Mouse (Mus musculus) left cerebral cortex, postnatal 4 days (tissue): ENCODE measurements at regions not wholly inside any gene's neighbourhood (a gene's known extent, or its start where the extent isn't known, plus 50 kb on each side); places are given as distances from the start of the nearest gene placed in this dataset.
"Not testable (repeated sequence)": the region's sequence is repeated elsewhere in the genome, so short reads cannot be mapped to it uniquely, and the experiment has no call there.

Experiments
- DNase-seq: peaks from one replicate; pipeline ENCODE4 v3.0.0-alpha.2; 2022
- intact Hi-C: fragments of 180-260 bp; cut with DNase I; formaldehyde crosslinking; loops from one replicate; pipeline ENCODE4 v1.15.1; 2025

DNA sequence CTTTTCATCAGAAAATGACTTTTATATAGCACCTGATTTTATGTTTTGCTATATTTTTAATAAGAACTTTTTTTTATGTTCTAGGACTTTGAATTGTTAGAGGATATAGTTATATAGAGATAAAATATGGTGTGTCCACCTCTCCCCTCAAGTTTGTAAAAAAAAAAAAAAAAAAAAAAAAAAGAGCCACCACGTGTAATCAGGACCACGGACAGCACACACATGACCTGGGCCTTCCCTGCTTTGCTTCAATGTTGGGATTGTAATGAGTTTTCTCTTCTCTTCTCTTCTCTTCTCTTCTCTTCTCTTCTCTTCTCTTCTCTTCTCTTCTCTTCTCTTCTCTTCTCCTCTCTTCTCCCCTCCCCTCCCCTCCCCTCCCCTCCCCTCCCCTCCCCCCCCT, 78.5 kb downstream of the 1700010I14Rik start:
- intact Hi-C loops, DNase-seq: not testable (repeated sequence)

DNA sequence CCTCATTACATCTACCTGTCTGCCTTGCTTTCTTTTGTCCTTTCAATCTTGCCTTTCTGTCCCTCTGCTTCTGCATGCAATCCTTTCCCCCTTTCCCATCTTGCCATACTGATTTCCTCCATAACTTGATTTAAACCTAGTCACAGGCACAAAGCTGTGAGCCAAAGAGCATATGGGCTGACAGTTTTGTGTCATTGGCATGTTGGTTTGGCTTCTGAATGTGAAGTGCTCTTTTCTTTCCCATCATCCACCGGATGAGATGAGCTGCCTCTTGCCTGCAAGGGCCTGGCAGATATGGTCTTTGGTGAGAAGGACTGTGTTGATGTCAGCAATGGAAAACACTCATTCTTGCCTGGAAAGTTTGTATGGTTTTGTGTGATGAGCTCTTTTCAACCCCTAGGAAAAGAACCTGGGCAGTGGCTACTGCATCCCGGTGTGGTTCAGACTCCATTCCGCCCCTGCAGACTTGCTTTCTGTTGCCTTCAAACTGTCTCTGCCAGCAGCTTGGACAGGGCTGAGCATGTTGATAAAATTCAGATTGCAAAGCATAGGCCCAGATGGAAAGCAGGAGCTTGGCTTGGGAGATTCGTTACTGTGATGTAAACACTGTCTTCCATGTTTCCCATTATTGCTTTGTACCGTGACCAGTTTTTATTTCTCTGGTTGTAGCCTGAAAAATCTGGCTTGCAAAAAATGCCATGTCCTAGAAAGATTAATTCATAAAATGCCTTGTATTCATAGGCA, 80.9 kb downstream of the 1700010I14Rik start:
- DNase-seq: no peak
- intact Hi-C loops: no loop called here

DNA sequence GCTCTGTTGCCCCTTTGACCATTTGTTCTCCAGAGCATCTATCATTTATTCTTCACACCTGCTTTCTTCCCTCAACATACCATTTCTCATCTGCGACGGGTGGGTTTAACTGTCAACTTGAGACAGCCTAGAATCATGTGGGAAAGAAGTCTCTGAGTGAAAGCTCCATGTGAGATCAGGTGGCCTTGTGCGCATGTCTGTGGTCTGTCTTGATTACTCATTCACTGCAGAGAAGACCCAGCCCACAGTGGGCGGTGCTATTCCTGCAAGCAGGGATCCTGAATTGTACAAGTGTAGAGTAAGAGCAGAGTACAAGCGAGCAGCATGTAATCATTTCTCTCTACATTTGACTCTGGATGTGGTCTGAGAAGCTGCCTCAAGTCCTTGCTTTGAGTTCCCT, 95.5 kb downstream of the 1700010I14Rik start:
- DNase-seq: no peak
- intact Hi-C loops: no loop called here

DNA sequence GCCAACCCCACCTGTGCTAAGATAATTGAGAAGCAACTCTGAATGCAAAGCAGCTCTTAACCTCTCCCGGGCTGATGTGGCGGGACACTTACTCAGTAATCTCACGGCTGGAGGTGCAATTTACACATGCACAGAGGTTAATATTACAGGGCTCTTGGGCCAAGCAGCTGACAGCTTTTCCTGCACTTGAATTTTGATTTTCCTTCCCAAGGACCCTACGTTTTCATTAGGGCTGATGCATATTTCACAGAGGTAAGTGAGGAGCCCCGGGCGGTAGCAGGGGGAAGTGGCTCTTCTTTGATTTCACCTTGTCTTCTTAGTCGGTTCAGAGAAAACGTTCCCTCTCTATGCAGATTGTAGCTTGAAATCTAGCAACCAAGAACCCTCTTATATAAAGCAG, 139.7 kb downstream of the 1700010I14Rik start:
- DNase-seq: no peak
- intact Hi-C loops: loop anchor here (10.0 kb wide), 1 partner anchor 73 kb away; no protein-coding TSS in a partner anchor

GRCm38 (mm10) chr17:9145605-9146223, 157.6 kb downstream of the 1700010I14Rik start:
- DNase-seq: no peak
- intact Hi-C loops: no loop called here

GRCm38 (mm10) chr17:9150654-9151053, 162.5 kb downstream of the 1700010I14Rik start:
- DNase-seq: no peak
- intact Hi-C loops: loop anchor here (5.0 kb wide), 1 partner anchor 118 kb away; no protein-coding TSS in a partner anchor

- intact Hi-C loops: no loop called here
- DNase-seq: no peak
These were observed 174.0 kb downstream of the 1700010I14Rik start for GRCm38 (mm10) chr17:9162148-9162547.

DNA sequence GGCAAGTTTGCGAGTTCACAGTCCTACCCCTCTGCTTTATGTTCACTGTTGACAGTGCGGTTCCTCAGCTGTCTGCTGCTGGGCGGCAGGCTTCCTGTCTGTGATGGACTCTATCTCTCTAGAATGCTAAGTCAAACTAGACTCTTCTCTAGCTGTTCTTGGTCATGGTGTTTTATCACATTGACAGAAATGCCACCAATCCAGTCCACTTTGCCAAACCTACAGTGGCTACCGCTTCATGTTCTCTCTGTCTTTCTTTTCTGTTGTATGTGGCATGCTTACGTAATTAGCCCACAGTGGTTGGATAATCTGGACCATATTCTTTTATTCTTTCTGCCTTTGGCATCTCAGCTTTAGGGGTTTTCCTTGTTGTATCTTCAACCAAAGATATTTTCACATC, 174.5 kb downstream of the 1700010I14Rik start:
- intact Hi-C loops: no loop called here
- no peak for DNase-seq

DNA sequence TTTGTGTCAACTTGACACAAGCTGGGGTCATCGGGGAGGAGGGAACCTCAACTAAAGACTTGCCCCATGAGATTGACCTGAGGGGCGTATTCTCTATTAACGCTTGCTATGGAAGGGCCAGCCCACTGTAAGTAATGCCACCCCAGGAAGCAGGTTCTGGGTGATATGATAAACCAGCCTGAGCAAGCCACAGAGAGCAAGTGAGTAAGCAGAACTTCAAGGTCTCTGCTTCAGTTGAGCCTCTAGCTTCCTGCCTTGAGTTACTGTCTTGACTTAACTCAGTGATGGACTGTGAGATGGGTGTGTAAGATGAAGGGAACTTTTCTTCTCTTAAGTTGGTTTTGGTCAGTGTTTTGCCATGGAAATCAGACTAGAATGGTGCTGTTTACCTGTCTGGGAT, 175.2 kb downstream of the 1700010I14Rik start:
- DNase-seq: no peak
- intact Hi-C loops: no loop called here

DNA sequence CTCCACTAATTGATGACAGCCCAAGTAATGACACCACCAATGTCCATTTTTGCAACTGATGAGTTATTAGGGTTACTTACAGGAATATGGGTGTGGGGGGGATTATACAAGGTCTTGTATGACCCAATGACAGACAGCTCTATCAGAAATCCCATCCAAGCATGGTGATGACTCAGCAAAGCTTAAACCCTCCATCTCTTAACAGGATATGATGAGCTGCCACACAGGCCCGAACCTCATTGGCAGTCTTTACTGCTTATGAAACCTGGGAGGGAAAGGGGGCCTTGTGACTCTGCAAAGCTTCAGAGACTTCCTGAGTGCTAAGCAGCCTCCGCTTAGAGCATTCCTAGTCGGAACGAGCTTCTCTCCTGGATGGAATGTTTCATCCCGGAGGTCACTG, 176.4 kb downstream of the 1700010I14Rik start:
- intact Hi-C loops: no loop called here
- DNase-seq: no peak

DNA sequence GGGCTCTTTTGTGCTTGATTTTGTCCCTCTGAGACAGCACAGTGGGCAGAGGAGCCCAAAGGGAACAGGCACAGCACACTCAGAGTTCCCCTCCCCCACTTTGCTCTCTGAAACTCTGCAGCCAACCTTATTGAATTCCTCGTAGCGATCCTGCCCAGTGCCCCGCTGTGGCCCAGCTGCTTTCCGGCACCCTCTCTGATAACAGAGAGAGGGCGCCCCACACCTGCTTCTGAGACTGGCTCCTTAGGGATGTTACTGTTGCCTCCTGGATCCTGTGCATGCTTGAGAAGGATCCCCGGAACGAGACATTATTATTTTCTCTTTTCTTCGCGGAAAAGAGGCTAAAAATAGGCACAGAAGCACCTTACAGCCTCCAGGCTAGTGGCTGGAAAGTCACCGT, 179.0 kb downstream of the 1700010I14Rik start:
- intact Hi-C loops: loop anchor here (5.0 kb wide), 2 partner anchors 135 to 1670 kb away; no protein-coding TSS in a partner anchor
- peak; percentile 80 for DNase-seq

DNA sequence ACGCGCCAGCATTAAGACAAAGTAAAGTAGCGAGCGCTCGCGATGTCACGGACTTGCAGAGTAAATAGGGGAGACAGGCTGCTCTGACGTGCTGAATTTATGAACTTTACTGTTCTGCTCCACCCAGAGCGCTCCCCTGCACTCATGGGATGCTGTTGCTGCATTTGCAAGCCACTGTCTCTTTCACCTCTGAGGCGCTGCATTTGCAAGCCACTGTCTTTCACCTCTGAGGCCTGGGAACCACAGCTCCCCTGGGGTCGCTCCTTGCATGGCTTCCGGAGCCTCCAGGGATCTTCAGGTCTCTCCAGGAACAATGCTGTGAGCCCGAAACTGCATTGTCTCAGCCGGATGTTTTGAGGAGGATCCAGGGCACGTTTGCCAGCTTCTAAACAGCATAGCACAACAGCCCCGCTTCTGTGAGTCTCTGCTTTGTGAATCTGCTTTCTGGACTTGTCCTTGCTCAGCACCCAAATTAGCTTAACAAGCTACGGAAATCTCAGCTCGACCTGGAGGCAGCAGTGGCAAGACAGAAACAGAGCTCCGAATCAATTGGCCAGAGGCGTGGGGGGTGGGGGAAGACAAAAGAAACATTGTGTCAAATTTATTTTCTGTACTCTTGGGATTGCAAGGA, 179.6 kb downstream of the 1700010I14Rik start:
- intact Hi-C loops: loop anchor here (2.0 to 5.0 kb wide), 4 partner anchors 135 to 1670 kb away; no protein-coding TSS in a partner anchor
- peak; percentile 38 for DNase-seq

DNA sequence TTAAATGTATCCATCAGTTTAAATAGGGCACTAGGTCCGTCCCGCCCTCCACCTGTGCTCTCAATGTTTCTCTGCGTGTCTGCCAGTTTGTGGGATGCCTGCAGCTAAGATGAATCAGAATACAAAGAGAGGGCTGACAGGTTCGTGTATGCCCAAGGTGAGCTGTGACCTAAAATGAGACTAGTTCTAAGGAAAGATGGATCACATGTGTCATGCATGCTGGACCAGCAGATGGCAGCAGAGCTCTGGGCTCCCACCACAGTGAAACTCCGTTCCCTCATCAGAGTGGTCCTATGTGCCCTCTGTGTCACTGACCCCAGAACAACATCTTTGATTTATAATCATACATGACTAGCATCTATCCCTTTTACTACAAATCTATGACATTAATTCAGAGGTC, 180.3 kb downstream of the 1700010I14Rik start:
- intact Hi-C loops: loop anchor here (2.0 to 5.0 kb wide), 4 partner anchors 136 to 1669 kb away; no protein-coding TSS in a partner anchor
- DNase-seq: peak; percentile 91

DNA sequence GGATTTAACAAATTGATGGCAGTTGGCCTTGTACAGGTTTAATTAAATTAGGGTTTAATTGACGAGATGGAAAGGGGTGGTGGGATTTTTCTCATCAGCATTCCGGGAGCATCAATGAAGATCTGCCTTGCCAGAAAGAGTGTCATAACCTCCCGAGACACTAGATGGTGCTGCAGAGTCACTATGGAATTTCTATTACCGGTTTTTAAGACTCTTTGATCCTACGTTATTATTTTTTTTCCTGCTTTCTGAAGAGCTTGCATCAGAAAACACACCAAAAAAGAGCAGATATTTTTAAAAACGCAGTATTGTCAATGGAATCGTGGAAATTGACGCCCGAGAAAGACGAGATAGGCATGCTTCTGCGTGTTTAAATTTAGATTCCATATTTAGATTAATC, 181.2 kb downstream of the 1700010I14Rik start:
- intact Hi-C loops: loop anchor here (2.0 to 5.0 kb wide), 4 partner anchors 137 to 1668 kb away; no protein-coding TSS in a partner anchor
- peak; percentile 75 for DNase-seq

- intact Hi-C loops: no loop called here
- peak; percentile 11 for DNase-seq
These were observed 209.0 kb downstream of the 1700010I14Rik start for GRCm38 (mm10) chr17:9197160-9197559.

- intact Hi-C loops: no loop called here
- DNase-seq: no peak
These were observed 212.3 kb downstream of the 1700010I14Rik start for GRCm38 (mm10) chr17:9200386-9200785.

DNA sequence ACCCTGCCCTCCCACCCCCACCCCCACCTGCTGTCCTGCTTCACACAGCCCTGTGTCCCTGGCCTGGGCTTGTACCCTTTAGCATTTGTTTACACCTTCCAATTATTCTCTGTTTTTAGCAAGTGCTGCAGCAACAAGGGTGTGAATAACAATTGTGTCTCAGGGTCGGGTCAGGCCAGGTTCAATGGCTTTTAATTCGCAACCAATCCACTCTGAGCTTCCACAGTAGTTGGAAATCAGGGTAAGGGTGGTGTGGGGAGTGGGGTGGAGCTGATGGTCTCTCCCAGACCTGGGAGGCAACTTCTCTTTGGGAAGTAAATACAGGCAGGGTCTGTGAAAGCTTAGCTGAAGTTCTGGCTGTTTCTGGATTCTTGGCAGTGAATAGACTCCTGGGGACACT, 214.4 kb downstream of the 1700010I14Rik start:
- intact Hi-C loops: no loop called here
- DNase-seq: no peak

DNA sequence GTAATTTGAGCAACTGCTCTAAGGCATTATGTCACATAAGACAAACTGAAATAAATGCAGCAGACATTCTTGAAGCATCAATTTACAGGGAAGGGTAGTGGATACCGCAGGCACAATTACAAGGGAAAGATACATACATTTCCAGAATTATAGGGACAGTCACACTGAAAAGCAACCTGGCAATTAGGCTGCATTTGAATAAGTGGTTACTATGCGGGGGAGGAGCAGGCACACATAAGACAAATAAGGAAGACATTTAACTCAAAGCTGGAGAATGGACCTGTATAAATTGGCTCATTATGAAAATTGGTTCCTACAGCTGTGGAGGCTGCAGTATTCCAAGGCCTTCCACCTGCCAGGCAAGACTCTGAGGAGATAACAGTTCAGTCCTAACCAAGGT, 211.2 kb upstream of the Gm17728 start:
- intact Hi-C loops: no loop called here
- DNase-seq: no peak

DNA sequence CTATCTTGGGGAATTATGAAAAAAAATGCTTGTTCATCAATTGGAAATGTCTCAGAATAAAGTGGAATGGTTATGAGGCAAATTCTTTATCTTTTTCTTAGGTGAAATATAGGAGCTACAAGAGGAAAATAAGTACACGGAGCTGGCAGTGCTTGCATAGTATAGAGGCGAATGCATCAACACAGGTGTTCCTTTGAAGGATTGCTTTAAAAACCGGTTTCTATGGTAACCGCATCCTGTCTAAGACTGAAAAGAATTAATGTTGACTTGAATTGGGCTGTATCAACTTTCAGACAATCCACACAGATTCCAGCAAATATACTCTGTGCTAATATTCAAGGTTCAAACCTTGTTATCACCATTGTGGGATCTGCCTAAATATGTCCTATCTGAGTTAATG, 198.8 kb upstream of the Gm17728 start:
- no peak for DNase-seq
- intact Hi-C loops: no loop called here

DNA sequence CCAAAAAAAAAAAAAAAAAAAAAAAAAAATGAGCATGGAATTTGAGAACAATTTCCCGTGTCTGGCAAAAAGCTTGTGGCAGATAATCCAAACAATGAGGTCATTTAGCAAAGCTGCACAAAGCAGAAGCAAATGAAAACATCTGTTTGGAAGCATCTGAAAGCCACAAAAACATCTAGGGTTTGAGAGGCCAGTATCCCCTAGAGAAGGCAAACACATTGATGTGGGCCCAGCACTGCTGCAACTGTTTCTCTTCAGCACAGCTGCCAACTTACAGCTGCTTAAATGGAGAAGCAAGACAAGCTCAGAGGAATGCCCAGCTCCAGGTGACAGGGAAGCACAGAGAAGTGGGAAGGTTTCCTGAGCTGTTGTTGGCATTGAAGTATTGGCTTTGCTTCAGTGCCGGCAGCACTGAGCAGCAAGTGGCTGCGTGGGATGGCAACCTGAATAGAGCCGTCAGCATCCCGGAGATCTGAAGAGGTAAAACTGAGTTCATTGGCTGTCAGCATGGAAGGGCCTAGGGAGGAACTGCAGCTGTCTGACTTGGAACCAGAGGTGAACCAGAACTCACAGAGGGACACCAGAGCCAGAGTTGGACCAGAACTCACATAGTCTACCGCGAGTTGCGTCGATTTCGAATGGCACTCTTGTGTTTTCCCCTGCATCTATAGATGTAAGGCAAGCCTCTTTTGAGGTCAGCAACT, 193.8 kb upstream of the Gm17728 start:
- no peak for DNase-seq
- intact Hi-C loops: no loop called here

- intact Hi-C loops: no loop called here
- peak; percentile 4 for DNase-seq
These were observed 186.7 kb upstream of the Gm17728 start for GRCm38 (mm10) chr17:9235141-9235571.
